Mouse (Mus musculus) limb, embryonic 14.5 days (tissue): Measurements from ENCODE around the gene Twf2. TPM values are rescaled to one million over a fixed set of nuclear protein-coding genes. Genes with fewer than 3 reads are reported as not detected.

ENCODE experiments used
- ATAC-seq: fragments of 200-750 bp; cut with Nextera tagmentation; 2 replicates; pipeline ENCODE4 v1.8.0; 2017; ENCODE audit warnings: low read depth, moderate number of reproducible peaks, moderate TSS enrichment; ENCODE audit not compliant: low FRiP score
- DNase-seq: peaks from one replicate; pipeline ENCODE4 v3.0.0-alpha.2; 2015; ENCODE audit warnings: low spot score
- H3K27ac ChIP-seq: fragments of 300-500 bp; sonication (generic); replicated peaks from 2 replicates; pipeline ENCODE4 v1.5.1; 2014; ENCODE audit warnings: low read depth, mild to moderate bottlenecking, low read length, moderate library complexity, mixed read lengths
- H3K27me3 ChIP-seq: fragments of 300-500 bp; sonication (generic); 2 replicates; pipeline ENCODE4 v1.6.1; 2014; ENCODE audit warnings: low read length, mixed read lengths; ENCODE audit not compliant: control insufficient read depth, insufficient read depth
- H3K36me3 ChIP-seq: fragments of 300-500 bp; sonication (generic); 2 replicates; pipeline ENCODE4 v1.6.1; 2014; ENCODE audit warnings: mild to moderate bottlenecking, low read length, moderate library complexity, mixed read lengths; ENCODE audit not compliant: control insufficient read depth, insufficient read depth
- H3K4me1 ChIP-seq: fragments of 300-500 bp; sonication (generic); 2 replicates; pipeline ENCODE4 v1.6.1; 2014; ENCODE audit warnings: antibody characterized with exemption, low read length, mixed read lengths; ENCODE audit not compliant: control insufficient read depth, insufficient read depth
- H3K4me2 ChIP-seq: fragments of 300-500 bp; sonication (generic); replicated peaks from 2 replicates; pipeline ENCODE4 v1.6.1; 2014; ENCODE audit warnings: low read depth, mild to moderate bottlenecking, low read length, moderate library complexity; ENCODE audit not compliant: severe bottlenecking
- H3K4me3 ChIP-seq: fragments of 300-500 bp; sonication (generic); replicated peaks from 2 replicates; pipeline ENCODE4 v1.5.1; 2014; ENCODE audit warnings: low read length
- H3K9ac ChIP-seq: fragments of 300-500 bp; sonication (generic); 2 replicates; pipeline ENCODE4 v1.6.1; 2014; ENCODE audit warnings: mild to moderate bottlenecking, low read depth, low read length, moderate library complexity; ENCODE audit not compliant: severe bottlenecking
- H3K9me3 ChIP-seq: fragments of 300-500 bp; sonication (generic); 2 replicates; pipeline ENCODE4 v1.6.1; 2016; ENCODE audit warnings: low read length; ENCODE audit not compliant: control insufficient read depth
- POLR2A ChIP-seq: fragments of 200-500 bp; IDR thresholded peaks from 2 replicates; pipeline ENCODE4 v1.8.0; 2012; ENCODE audit warnings: inconsistent platforms, mild to moderate bottlenecking, moderate library complexity, borderline replicate concordance; ENCODE audit not compliant: insufficient read depth, insufficient read length; ENCODE audit errors: extremely low read depth
- WGBS: fragments of 180-500 bp; shearing (Covaris S2); extraction: QIAGEN DNeasy Blood & Tissue Kit; methylation state at CpG from one replicate; pipeline ENCODE4 v1.1.7; 2014; 5-methylcytosine and 5-hydroxymethylcytosine counted together
- polyA plus RNA-seq, 2 experiments: library from polyadenylated mRNA; depleted of rRNA in 1 of 2; stranded (reverse) in 1 of 2; unstranded in 1 of 2; fragments of >200 nt; fragmentation: Nextera tagmentation in 1 of 2; extraction: Ambion mirVana in 1 of 2; gene quantifications; 2 replicates each; pipeline versions ENCODE4 v1.2.1 to v1.2.3; 2012 to 2014

Twf2 gene
- polyA plus RNA-seq, 2 experiments: 62.4 to 69.2 TPM

DNA sequence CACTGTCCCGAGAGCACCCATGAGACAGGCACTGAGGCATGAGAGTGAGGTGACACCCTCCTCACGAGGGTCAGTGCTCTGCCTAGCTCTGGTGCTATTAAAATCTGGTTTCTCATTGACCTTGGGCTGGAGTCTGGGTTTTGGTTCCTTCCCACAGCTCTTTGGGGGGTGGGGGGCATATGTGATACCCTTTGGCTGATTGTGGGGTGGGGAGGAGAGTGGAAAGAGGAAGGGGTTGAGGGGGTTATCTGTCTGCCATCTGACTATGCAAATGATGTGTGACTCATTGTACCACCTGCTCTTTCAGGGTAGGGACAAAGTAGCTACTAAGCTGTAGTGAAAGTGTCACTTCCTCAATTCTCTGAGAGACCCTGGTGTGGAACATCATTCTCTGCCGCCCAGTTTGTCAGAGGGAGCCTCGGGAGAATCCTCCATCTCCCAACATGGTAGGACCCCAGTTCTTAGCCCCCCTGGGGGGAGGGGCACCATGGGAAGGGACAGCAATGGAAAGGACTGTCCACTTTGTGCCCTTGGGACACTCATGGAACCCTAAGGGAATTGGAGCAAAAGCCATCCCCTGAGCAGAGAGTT lies 19.4 kb downstream of the Twf2 start, which contains the start of gene Tlr9:
TSS of gene Tlr9 (plus strand) at position 338 of the 591 bp plus-strand sequence.
- ATAC-seq (no peak), DNase-seq (no peak)
- no peak within 1 kb of the TSS for H3K4me2 ChIP-seq
- WGBS: 74% methylated on average over 4 of the region's 4 CpGs
- H3K27me3 ChIP-seq: no peaks in the 10 kb centered on the region
- H3K9me3 ChIP-seq: no peaks in the 10 kb centered on the region
- H3K36me3 ChIP-seq: no peaks in the 10 kb centered on the region
- no peak within 1 kb of the TSS for H3K27ac ChIP-seq
- H3K4me3 ChIP-seq: no peak within 1 kb of the TSS
- peaks cover 6% of the 10 kb centered on the region for H3K4me1 ChIP-seq
- TF ChIP-seq POLR2A: no peak
- no peak within 1 kb of the TSS for H3K9ac ChIP-seq

DNA sequence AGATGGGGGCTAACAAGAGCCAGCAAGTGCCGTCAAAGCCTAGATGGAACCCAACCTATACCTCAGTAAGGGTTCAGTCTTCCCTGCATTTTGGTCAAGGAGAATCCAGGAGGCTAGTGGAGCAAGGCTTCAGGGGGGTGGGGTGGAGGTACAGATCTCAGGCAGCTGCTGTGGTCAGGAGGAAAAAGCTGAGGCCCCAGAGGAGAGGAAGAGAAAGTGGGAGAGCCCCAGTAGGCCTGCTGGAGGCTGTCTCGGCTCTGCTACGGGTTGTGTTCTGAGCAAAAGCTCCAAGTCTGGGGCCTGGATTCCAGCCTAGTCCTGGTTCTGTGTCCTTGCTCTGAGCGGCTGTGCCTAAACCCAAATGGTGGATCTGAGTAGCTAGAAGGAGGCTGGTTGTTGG lies 20.1 kb downstream of the Twf2 start:
- WGBS: 94% methylated on average over 4 of the region's 4 CpGs
- H3K27ac ChIP-seq: no peak overlapping the region
- DNase-seq (no peak), ATAC-seq (no peak)
- H3K4me2 ChIP-seq: no peak overlapping the region
- H3K9ac ChIP-seq: no peak overlapping the region
- no peaks in the 10 kb centered on the region for H3K27me3 ChIP-seq
- H3K36me3 ChIP-seq: no peaks in the 10 kb centered on the region
- H3K9me3 ChIP-seq: no peaks in the 10 kb centered on the region
- TF ChIP-seq POLR2A: no peak
- no peak overlapping the region for H3K4me3 ChIP-seq
- peaks cover 6% of the 10 kb centered on the region for H3K4me1 ChIP-seq

DNA sequence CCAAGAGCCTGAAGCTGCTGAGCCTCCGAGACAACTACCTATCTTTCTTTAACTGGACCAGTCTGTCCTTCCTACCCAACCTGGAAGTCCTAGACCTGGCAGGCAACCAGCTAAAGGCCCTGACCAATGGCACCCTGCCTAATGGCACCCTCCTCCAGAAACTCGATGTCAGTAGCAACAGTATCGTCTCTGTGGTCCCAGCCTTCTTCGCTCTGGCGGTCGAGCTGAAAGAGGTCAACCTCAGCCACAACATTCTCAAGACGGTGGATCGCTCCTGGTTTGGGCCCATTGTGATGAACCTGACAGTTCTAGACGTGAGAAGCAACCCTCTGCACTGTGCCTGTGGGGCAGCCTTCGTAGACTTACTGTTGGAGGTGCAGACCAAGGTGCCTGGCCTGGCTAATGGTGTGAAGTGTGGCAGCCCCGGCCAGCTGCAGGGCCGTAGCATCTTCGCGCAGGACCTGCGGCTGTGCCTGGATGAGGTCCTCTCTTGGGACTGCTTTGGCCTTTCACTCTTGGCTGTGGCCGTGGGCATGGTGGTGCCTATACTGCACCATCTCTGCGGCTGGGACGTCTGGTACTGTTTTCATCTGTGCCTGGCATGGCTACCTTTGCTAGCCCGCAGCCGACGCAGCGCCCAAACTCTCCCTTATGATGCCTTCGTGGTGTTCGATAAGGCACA lies 22.7 kb downstream of the Twf2 start:
- no peak for DNase-seq
- Histone ChIP-seq H3K9ac (peak overlapping the region; percentile 50; the same call in 1 of the 2 replicates), H3K9me3 (no peaks in the 10 kb centered on the region), H3K4me3 (peak overlapping the region; percentile 38), H3K4me2 (peak overlapping the region; percentile 65), H3K27me3 (no peaks in the 10 kb centered on the region), H3K4me1 (peaks cover 6% of the 10 kb centered on the region), H3K27ac (no peak overlapping the region), H3K36me3 (no peaks in the 10 kb centered on the region)
- TF ChIP-seq POLR2A: no peak
- WGBS: 60% methylated on average over 24 of the region's 24 CpGs
- ATAC-seq: no peak

- peak overlapping the region; percentile 38 for H3K4me3 ChIP-seq
- TF ChIP-seq POLR2A: no peak
- ATAC-seq (peak; percentile 63), DNase-seq (peak; percentile 41)
- no peaks in the 10 kb centered on the region for H3K9me3 ChIP-seq
- WGBS: 7% methylated on average over 34 of the region's 34 CpGs
- H3K9ac ChIP-seq: peak overlapping the region; percentile 50; the same call in 1 of the 2 replicates
- H3K27ac ChIP-seq: no peak overlapping the region
- H3K4me1 ChIP-seq: peaks cover 6% of the 10 kb centered on the region
- H3K36me3 ChIP-seq: no peaks in the 10 kb centered on the region
- H3K4me2 ChIP-seq: peak overlapping the region; percentile 65
- H3K27me3 ChIP-seq: no peaks in the 10 kb centered on the region
Measured at GRCm38 (mm10) chr9:106226151-106226682, 23.3 kb downstream of the Twf2 start.

- no peaks in the 10 kb centered on the region for H3K27me3 ChIP-seq
Measured at GRCm38 (mm10) chr9:106227790-106228429, 25.0 kb downstream of the Twf2 start.

More at GRCm38 (mm10) chr9:106227790-106228429, 25.0 kb downstream of the Twf2 start:
- Histone ChIP-seq H3K4me3 (no peak overlapping the region), H3K9ac (no peak overlapping the region), H3K36me3 (peaks cover 7% of the 10 kb centered on the region), H3K4me2 (no peak overlapping the region), H3K9me3 (no peaks in the 10 kb centered on the region), H3K4me1 (peaks cover 6% of the 10 kb centered on the region), H3K27ac (no peak overlapping the region)
- 80% methylated on average over 8 of the region's 8 CpGs for WGBS
- TF ChIP-seq POLR2A: no peak
- DNase-seq: no peak
- no peak for ATAC-seq
